10 mouse cellular contexts compared by ENCODE assay signal in genomic region chr11:33200764-33201625, GRCm38 (mm10). TPM values are rescaled to one million over a fixed set of nuclear protein-coding genes. Genes with fewer than 3 reads are reported as not detected.
A peak's percentile ranks its signal among the peaks of the same experiment; 100 is the strongest.
DNase-seq lines count a peak whose midpoint lies in the region; ATAC-seq and TF ChIP-seq lines count a peak whose summit lies in the region.
"Had no signal": no experiment of that assay in that cellular context is flagged by ENCODE, and none has a peak within 500 bp of the region (broad histone marks: within the 10 kb centered on the region; RNA-seq: fewer than 3 reads in every experiment).

No protein-coding gene starts in this region.

- 0 out of 2 replicates have a peak, but pooled peaks cover 3% of the 10 kb centered on the region for H3K9me3 ChIP-seq in forebrain, embryonic 12.5 days
- peaks cover 12% of the 10 kb centered on the region; the same call in 1 of the 2 replicates for H3K9me3 ChIP-seq in midbrain, embryonic 13.5 days

- H3K27ac ChIP-seq in forebrain, embryonic 12.5 days: no peak overlapping the region
- H3K27ac ChIP-seq in kidney, adult 2 months (ENCODE audit: insufficient read depth, low read depth, low read length): no peak overlapping the region
- no peak overlapping the region for H3K27ac ChIP-seq in midbrain, embryonic 13.5 days

- H3K4me1 ChIP-seq in forebrain, embryonic 12.5 days: peaks cover 37% of the 10 kb centered on the region
- no peaks in the 10 kb centered on the region for H3K4me1 ChIP-seq in kidney, adult 2 months (ENCODE audit: control insufficient read depth, insufficient read depth, low read length)
- peaks cover 42% of the 10 kb centered on the region for H3K4me1 ChIP-seq in midbrain, embryonic 13.5 days (replicated peaks)

- no peak for TF ChIP-seq POLR2A in kidney, adult 2 months (IDR thresholded peaks at IDR 0.05; ENCODE audit: low read depth, low read length)

- peaks cover 99% of the 10 kb centered on the region for H3K27me3 ChIP-seq in forebrain, embryonic 12.5 days
- H3K27me3 ChIP-seq in kidney, adult 2 months (replicated peaks; ENCODE audit: control insufficient read depth, insufficient read depth, low read length): peaks cover 30% of the 10 kb centered on the region
- H3K27me3 ChIP-seq in midbrain, embryonic 13.5 days: peaks cover 96% of the 10 kb centered on the region
- H3K27me3 ChIP-seq: CH12.LX had no signal

- no peaks in the 10 kb centered on the region for H3K36me3 ChIP-seq in forebrain, embryonic 12.5 days (replicated peaks)
- H3K36me3 ChIP-seq in kidney, adult 2 months (ENCODE audit: control insufficient read depth, insufficient read depth, low read length): no peaks in the 10 kb centered on the region
- H3K36me3 ChIP-seq in midbrain, embryonic 13.5 days: no peaks in the 10 kb centered on the region

- peak overlapping the region; percentile 55 for H3K4me2 ChIP-seq in forebrain, embryonic 12.5 days
- peak overlapping the region; percentile 51 for H3K4me2 ChIP-seq in midbrain, embryonic 13.5 days (replicated peaks)

- DNase-seq in gastrocnemius, postnatal 14 days: peak; percentile 24
- no peak for DNase-seq in gastrocnemius, adult 18-20 months (ENCODE audit: low spot score)
- DNase-seq in adrenal gland, postnatal 14 days: peak; percentile 44
- DNase-seq in kidney, adult 2 months: peak; percentile 19
- DNase-seq in adipocyte (ENCODE audit: low spot score): no peak

- ATAC-seq in forebrain, embryonic 12.5 days (ENCODE audit: low FRiP score): peak; percentile 42
- ATAC-seq in midbrain, embryonic 13.5 days: peak; percentile 63
- no peak for ATAC-seq in monocyte, adult 5-6 weeks (replicated peaks; ENCODE audit: insufficient number of reproducible peaks, low FRiP score, low TSS enrichment, poor library complexity, severe bottlenecking)

- intact Hi-C loops in gastrocnemius, postnatal 14 days (cut with DNase I; ENCODE audit: low total_unique reads): no loop called here

- peak overlapping the region; percentile 36 for H3K4me3 ChIP-seq in forebrain, embryonic 12.5 days (replicated peaks)
- H3K4me3 ChIP-seq in kidney, adult 2 months (ENCODE audit: insufficient read depth, low read depth, low read length): no peak overlapping the region
- peak overlapping the region; percentile 35 for H3K4me3 ChIP-seq in midbrain, embryonic 13.5 days (replicated peaks)

- H3K9ac ChIP-seq in forebrain, embryonic 12.5 days: peak overlapping the region; percentile 33; the same call in 1 of the 2 replicates
- H3K9ac ChIP-seq in midbrain, embryonic 13.5 days (replicated peaks): peak overlapping the region; percentile 41; the same call in 1 of the 2 replicates

- TF ChIP-seq CTCF in kidney, adult 2 months (conservative IDR thresholded peaks at IDR 0.05; ENCODE audit: insufficient read depth, insufficient read length, low read depth, low read length): no peak

- WGBS in forebrain, embryonic 12.5 days: under 1% methylated on average over 60 of the region's 76 CpGs
- WGBS in kidney, adult 2 months: 1% methylated on average over 76 of the region's 76 CpGs
- under 1% methylated on average over 76 of the region's 76 CpGs for WGBS in midbrain, embryonic 13.5 days

RNA-seq across cellular contexts. Expression of gene Tlx3, which starts 2.4 kb away (rescaled TPM):
- not detected for total RNA-seq in gastrocnemius, postnatal 14 days (2021)
- not detected for total RNA-seq in gastrocnemius, adult 18-20 months (2021)
- total RNA-seq in adrenal gland, postnatal 14 days (2021): 0.23 TPM in 1 of 2 replicates, not detected in the other
- 0.32 TPM in 1 of 2 replicates, not detected in the other for polyA plus RNA-seq in forebrain, embryonic 12.5 days (2016; fragmentation: Nextera tagmentation; extraction: Ambion mirVana)
- not detected in 2 replicates for polyA plus RNA-seq in kidney, adult 2 months (2012; rRNA removed)
- 1.3 and 1.8 TPM in 2 replicates for polyA plus RNA-seq in midbrain, embryonic 13.5 days (2015; fragmentation: Nextera tagmentation; extraction: Ambion mirVana)
- not detected in 3 replicates for total RNA-seq in monocyte, adult 5-6 weeks (2017)
- total RNA-seq: CH12.LX had no signal
- polyA plus RNA-seq: gonadal fat pad, adult 2 months had no signal

RNA-seq across cellular contexts. Expression of gene Npm1, which starts 38.0 kb away (rescaled TPM):
- total RNA-seq in gastrocnemius, postnatal 14 days (2021): 100 to 1,000 TPM; 136 to 145 TPM
- total RNA-seq in gastrocnemius, adult 18-20 months (2021): 100 to 1,000 TPM; 118 to 128 TPM
- 351 and 422 TPM in 2 replicates for total RNA-seq in adrenal gland, postnatal 14 days (2021)
- polyA plus RNA-seq in forebrain, embryonic 12.5 days (2016; fragmentation: Nextera tagmentation; extraction: Ambion mirVana): 790 and 820 TPM in 2 replicates
- 77.9 and 98.2 TPM in 2 replicates for polyA plus RNA-seq in kidney, adult 2 months (2012; rRNA removed)
- 592 and 605 TPM in 2 replicates for polyA plus RNA-seq in midbrain, embryonic 13.5 days (2015; fragmentation: Nextera tagmentation; extraction: Ambion mirVana)
- total RNA-seq in monocyte, adult 5-6 weeks (2017): 743 to 848 TPM (median 840 TPM) in 3 replicates

RNA-seq across cellular contexts. Expression of gene Fgf18, which starts 53.8 kb away (rescaled TPM):
- 1 to 10 TPM; 1.9 to 5.6 TPM for total RNA-seq in gastrocnemius, postnatal 14 days (2021)
- 1 to 10 TPM; 1.0 to 1.1 TPM for total RNA-seq in gastrocnemius, adult 18-20 months (2021)
- total RNA-seq in adrenal gland, postnatal 14 days (2021): 2.1 TPM in 2 replicates
- polyA plus RNA-seq in forebrain, embryonic 12.5 days (2016; fragmentation: Nextera tagmentation; extraction: Ambion mirVana): 2.1 and 2.4 TPM in 2 replicates
- 0.50 and 0.52 TPM in 2 replicates for polyA plus RNA-seq in kidney, adult 2 months (2012; rRNA removed)
- 3.5 and 3.6 TPM in 2 replicates for polyA plus RNA-seq in midbrain, embryonic 13.5 days (2015; fragmentation: Nextera tagmentation; extraction: Ambion mirVana)
- not detected in 3 replicates for total RNA-seq in monocyte, adult 5-6 weeks (2017)
- total RNA-seq: CH12.LX had no signal

Comparison
In these comparisons a context has a peak if more than half of its experiments do, and no peak if none do; other contexts are left out.
1. DNase-seq: peak in gastrocnemius, postnatal 14 days (single experiment), adrenal gland, postnatal 14 days (single experiment) and kidney, adult 2 months (single experiment); none in gastrocnemius, adult 18-20 months (single experiment) and adipocyte (single experiment).